Mouse (Mus musculus): ENCODE measurements around the gene Nsa2.
"Not testable (repeated sequence)": the region's sequence is repeated elsewhere in the genome, so short reads cannot be mapped to it uniquely, and the experiment has no call there.

Gene Nsa2

DNA sequence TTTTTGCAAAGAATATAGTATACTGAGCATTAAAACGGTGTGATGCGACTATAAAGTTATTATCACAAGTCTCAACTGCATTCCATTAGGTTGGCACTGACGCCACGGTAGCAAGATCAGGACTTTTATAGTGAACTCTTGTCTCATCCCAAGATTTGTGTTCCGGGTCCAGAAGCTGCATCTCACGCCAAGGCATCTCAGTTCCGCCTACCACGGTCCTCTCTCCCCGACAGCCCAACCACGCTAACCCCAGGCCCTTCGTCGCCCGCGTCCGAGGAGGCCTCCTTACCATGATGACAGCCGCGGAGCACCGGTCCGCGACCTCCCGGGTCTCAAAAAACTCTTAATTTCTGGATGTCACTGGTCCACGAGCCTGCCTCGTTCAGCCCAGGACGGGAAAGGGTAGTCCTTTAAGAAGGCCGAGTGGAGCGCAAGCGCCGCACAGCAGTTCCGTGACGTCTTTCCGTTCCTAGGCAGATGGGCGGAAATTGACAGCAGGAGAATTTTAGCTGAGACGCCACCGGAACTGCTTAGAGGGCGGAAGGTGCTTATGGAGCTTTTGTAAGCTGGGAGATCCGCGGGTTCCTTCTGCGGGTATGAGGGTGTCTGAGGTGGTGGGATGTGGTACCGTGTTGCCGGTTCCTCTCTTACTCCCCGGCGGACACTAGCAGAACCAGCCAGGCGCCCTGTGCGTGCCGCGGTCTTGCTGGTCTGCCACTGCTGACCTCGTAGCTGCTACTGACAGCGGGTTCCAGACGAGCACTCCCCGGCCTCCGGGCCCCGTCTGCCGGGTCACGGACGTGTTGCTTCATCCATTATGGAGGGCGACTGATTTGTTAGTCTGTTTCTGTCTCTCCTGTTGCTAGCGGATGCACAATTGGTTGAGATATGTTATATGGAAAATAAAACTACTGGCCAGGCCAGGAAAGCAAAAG is at the start of gene Nsa2, which contains the start of gene Gfm2:
Gene Nsa2, minus strand, starts transcription at position 472 of the 935 bp plus-strand sequence.
Gene Gfm2, plus strand, starts transcription at position 472 of the 935 bp plus-strand sequence.
- peak; percentile 89 to 90 for DNase-seq

DNA sequence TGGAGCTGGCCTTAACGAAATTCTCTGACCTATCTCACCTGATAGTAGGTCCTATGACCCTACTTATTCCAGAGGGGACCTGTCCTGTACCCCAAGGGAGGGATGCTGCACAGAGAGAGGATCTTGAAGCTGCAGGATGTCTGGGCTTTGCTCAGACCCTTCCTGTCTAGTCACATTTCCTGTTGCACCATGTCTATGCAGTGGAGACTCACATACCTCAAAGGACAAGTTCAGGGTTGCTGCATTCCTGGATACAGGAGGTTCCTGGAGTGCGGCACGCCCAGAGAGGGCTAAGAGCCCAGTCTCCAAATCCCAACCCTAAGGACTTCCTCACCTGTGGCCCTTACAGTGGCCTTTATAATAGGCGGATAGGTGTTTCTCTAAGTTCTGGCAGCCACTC is 48.6 kb upstream of the Nsa2 start:
- no peak for DNase-seq

DNA sequence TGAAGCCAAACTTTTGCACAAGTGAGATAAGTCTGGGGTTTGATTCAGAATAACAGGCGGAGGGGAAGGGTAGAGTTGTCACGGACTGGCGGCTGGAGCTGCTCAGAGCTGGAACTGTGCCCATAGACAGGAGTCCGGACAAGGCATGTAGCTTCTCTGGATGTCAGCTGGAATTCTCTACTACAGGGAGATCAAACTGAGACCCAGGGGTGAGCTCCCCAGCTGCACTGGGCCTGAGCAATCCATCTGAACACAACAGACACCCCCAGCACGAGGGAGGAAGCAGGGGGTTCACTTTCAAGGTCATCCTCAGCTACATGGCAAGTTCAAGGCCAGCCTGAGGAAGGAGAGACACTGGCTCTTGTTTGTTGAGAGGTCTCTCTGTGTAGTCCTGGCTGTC is 46.9 kb upstream of the Nsa2 start:
- no peak for DNase-seq

- DNase-seq = no peak
Observed at GRCm38 (mm10) chr13:97184168-97184567, 46.4 kb upstream of the Nsa2 start.

GRCm38 (mm10) chr13:97182821-97183220 is 45.1 kb upstream of the Nsa2 start:
- no peak for DNase-seq

GRCm38 (mm10) chr13:97180113-97180828 is 42.5 kb upstream of the Nsa2 start:
- DNase-seq = no peak

DNA sequence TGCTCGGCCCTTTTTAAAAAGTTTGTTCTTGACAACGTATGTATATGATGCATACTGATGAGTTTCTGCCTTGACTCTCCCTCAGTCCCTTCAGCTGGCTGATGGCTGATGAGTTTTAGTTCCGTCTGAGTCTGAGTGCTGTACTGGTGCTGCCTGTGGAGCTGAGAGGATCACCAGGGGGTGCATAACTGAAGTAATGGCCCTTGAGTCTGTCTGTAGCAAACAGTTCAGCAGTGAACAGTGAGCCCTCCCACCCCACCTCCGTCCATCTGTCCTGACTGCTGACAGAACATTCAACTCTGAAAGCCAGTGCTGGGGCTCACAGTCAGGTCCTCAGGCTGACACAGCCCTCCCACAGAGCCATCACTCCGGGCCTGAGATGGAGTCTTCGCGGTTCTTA is 41.2 kb upstream of the Nsa2 start:
- no peak for DNase-seq

DNA sequence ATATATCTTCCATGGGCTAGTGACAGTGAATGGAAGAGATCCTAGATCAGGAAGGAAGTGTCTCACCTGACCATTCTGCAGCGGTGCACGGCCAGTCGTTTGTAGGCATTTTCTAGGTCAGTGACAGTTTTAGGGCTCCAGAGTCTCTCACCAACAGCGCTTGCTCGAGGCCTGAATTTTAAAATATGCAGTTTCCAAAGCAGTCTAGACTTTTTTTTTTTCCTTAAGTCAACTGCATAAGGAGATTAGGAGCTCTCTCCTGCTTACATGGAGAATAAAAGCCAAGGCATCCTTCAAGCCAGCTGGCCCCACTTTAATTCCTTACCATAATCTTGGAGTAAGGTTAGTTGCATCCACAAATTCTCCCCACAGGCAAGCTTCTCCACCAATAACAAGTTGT is 39.0 kb upstream of the Nsa2 start:
- DNase-seq = no peak

DNA sequence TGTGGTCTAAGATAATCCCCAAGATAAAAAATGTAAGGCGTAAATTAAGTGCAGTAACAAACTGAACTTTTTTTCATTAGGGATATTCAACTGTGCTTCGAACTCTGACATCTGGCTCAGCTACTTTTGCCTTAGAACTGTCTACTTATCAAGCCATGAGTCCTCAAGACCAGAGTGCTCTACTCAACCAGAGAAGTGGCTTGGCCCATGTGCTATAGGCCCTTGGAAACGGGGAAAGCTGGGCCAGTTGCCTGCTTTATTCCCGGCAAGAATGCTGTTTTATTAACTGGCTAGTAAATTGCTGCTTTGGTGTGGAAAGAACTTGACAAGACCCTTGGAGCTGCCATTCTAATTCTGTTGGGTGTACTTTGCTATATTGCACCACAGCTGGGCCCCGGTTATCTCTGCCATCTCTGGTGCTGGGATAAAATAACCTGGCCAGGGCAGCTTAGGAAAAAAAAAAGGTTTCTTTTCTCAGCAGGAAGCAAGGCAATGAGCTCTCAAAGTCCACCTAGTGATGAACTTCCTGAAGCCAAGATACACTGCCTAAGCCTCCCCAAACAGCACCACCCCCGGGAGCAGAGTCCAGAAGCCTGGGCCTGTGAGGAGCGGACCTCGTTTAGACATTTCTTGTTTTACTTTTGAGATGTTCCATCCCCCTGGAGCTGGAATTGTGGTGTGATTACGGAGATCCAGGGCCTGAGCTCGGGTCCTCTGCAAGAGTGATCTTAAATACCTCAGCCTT is 38.0 kb upstream of the Nsa2 start:
- DNase-seq = no peak

- peak; percentile 41 to 59 for DNase-seq
Observed at GRCm38 (mm10) chr13:97145834-97146233, 8.1 kb upstream of the Nsa2 start.

- no peak for DNase-seq
Observed at GRCm38 (mm10) chr13:97142321-97142720, 4.6 kb upstream of the Nsa2 start.

GRCm38 (mm10) chr13:97138404-97138931 is 731 bp upstream of the Nsa2 start:
- not testable (repeated sequence) for DNase-seq

- DNase-seq = not testable (repeated sequence)
Observed at GRCm38 (mm10) chr13:97130413-97130812, 7.3 kb downstream of the Nsa2 start.

GRCm38 (mm10) chr13:97129654-97130053 is 8.1 kb downstream of the Nsa2 start:
- not testable (repeated sequence) for DNase-seq

DNA sequence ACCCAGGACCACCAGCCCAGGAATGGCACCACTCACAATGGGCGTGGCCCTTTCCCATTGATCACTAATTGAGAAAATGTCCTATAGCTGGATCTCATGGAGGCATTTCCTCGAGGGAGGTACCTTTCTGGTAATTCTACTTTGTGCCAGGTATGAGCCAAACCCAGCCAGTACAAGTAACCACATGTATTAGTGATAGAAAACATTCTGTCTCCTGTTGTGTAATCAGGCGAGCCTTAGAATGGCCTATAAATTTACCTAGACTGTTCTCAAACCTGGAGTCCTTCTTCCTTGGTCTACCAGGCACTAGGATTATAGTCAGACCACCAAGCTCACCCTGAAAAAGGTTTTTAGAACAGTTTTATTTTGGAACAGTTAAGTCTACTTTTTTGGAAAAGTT is 16.4 kb downstream of the Nsa2 start:
- DNase-seq = no peak

GRCm38 (mm10) chr13:97109046-97109445 is 28.7 kb downstream of the Nsa2 start:
- no peak for DNase-seq

DNA sequence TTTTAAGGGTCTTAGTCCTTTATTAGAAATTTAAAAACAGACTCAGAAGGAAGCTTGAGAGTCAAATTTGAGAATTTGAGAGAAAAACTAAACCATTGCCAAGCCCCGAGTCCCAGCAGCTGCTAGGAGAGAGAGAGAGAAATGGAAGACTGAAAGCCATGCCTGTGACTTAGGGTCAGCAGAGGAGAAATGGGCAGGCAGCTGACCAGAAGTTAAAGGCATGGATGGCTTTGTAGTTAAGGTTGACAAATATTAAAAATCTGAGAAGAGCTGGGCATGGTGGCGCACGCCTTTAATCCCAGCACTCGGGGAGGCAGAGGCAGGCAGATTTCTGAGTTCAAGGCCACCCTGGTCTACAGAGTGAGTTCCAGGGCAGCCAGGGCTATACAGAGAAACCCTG is 30.0 kb downstream of the Nsa2 start:
- DNase-seq = not testable (repeated sequence)

- DNase-seq = no peak
Observed at GRCm38 (mm10) chr13:97104996-97105395, 32.7 kb downstream of the Nsa2 start.

GRCm38 (mm10) chr13:97099187-97099852 is 38.4 kb downstream of the Nsa2 start, which contains the start of gene Gm6169:
Gene Gm6169 (minus strand): TSS chr13:97099237.
- peak; percentile 43 to 47 for DNase-seq

DNA sequence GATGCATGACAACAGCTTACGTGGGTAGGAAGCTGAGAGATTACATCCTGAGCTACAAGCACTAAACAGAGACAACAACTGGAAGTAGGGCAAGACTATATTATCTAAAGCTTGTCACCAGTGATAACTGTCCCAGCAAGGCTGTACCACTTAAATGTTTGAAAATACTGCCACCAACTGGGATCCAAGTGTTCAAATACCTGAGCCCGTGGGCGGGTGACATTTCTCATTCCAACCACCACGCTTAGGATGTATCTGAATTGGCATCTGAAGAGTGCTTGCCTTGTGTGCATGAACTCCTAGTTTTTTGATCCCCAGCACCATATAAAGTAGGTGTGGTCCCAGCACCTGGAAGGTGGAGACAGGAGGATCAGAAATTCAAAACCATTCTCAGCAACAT is 42.0 kb downstream of the Nsa2 start:
- no peak for DNase-seq

DNA sequence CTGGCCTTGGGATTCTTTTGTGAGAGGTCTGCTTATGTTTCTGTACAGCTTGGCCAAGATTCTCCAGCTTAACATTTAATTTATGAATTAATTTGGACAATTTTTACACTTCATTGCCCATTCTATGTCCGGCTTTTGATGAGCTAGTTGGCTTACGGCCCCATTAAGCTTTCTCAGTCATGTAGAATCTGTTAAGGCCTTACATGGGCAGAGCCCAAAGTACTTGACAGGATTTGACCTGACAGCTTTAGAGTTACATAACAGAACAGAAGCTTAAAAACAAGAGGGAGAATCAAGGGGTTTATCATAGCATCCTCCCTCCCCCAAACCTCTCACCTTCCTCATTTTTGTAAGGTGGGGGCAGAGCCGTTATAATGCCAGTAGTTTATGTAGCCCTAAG is 49.6 kb downstream of the Nsa2 start:
- no peak for DNase-seq

DNA sequence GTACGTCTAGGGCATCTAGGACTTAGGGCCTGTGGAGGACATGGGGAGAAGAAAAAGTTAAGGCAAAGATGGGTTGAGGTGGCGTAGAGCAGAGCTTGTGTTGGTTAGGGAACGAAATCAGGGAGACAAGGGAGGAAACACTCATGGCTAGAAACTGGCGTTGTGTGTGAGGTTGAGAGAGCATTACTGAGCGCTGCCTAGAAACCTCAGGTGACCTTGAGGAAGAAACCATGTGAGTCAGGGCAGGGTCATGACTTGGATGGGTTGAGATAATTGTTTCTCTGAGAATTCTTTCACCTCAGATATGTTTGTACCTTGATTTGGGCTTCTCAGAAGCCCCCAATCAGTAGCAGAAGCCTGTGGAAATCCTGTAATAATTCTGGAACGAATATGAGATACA is 50.3 kb downstream of the Nsa2 start:
- no peak for DNase-seq

All from cerebellum, adult 18-20 months (tissue).